21 mouse cellular contexts compared by ENCODE assay signal in genomic region chr2:53728693-53729092, GRCm38 (mm10).
A peak's percentile ranks its signal among the peaks of the same experiment; 100 is the strongest.
DNase-seq lines count a peak whose midpoint lies in the region; ATAC-seq lines count a peak whose summit lies in the region.
"Had no signal": no experiment of that assay in that cellular context is flagged by ENCODE, and none has a peak within 500 bp of the region (broad histone marks: within the 10 kb centered on the region; RNA-seq: fewer than 3 reads in every experiment).

No protein-coding gene starts in this region.

- H3K36me3 ChIP-seq in limb, embryonic 10.5 days, result no peaks in the 10 kb centered on the region
- H3K36me3 ChIP-seq: embryonic facial prominence, embryonic 12.5 days; forebrain, embryonic 12.5 days; heart, embryonic 10.5 days; heart, embryonic 15.5 days; hindbrain, embryonic 13.5 days had no signal

- peak; percentile 41 to 66 for DNase-seq in frontal cortex, adult 2 months (ENCODE audit: extremely low spot score in 1 of 2, low spot score in 1 of 2)
- DNase-seq in frontal cortex, postnatal 14 days (ENCODE audit: low spot score in 2 of 2), result no peak
- DNase-seq in right cerebral cortex, adult 18-20 months, result peak; percentile 44
- no peak for DNase-seq in right cerebral cortex, postnatal 4 days
- peak; percentile 15 to 66 for DNase-seq in left cerebral cortex, postnatal 14 days (ENCODE audit: low spot score in 2 of 2)
- no peak for DNase-seq in limb, embryonic 10.5 days (ENCODE audit: low spot score)
- DNase-seq: adrenal gland, adult 2 months; adrenal gland, postnatal 25 days; cerebellum, adult 11 months; cerebellum, adult 8-10 months; cerebellum, postnatal 14 days; gastrocnemius, postnatal 10 days; heart, adult 18-20 months; heart, postnatal 14 days had no signal

- ATAC-seq in erythroblast, adult 5-6 weeks (replicated peaks; ENCODE audit: low FRiP score, poor library complexity, severe bottlenecking), result no peak
- ATAC-seq: hindbrain, postnatal 0 days had no signal

- H3K4me1 ChIP-seq in limb, embryonic 10.5 days, result no peaks in the 10 kb centered on the region
- H3K4me1 ChIP-seq: embryonic facial prominence, embryonic 12.5 days; forebrain, embryonic 12.5 days; heart, embryonic 10.5 days; heart, embryonic 15.5 days; hindbrain, embryonic 13.5 days had no signal

- H3K9me3 ChIP-seq in limb, embryonic 10.5 days (replicated peaks), result no peaks in the 10 kb centered on the region
- H3K9me3 ChIP-seq: embryonic facial prominence, embryonic 12.5 days; forebrain, embryonic 12.5 days; heart, embryonic 10.5 days; heart, embryonic 15.5 days; hindbrain, embryonic 13.5 days had no signal

- intact Hi-C loops in left cerebral cortex, postnatal 14 days (cut with DNase I), result no loop called here

- H3K27ac ChIP-seq in limb, embryonic 10.5 days, result no peak overlapping the region
- H3K27ac ChIP-seq: embryonic facial prominence, embryonic 12.5 days; forebrain, embryonic 12.5 days; heart, embryonic 10.5 days; heart, embryonic 15.5 days; hindbrain, embryonic 13.5 days; hindbrain, postnatal 0 days had no signal

- no peaks in the 10 kb centered on the region for H3K27me3 ChIP-seq in limb, embryonic 10.5 days (ENCODE audit: low read depth, poor library complexity, severe bottlenecking)
- H3K27me3 ChIP-seq: embryonic facial prominence, embryonic 12.5 days; forebrain, embryonic 12.5 days; heart, embryonic 15.5 days; hindbrain, embryonic 13.5 days had no signal

- no peak overlapping the region for H3K4me3 ChIP-seq in limb, embryonic 10.5 days
- H3K4me3 ChIP-seq: embryonic facial prominence, embryonic 12.5 days; forebrain, embryonic 12.5 days; heart, embryonic 10.5 days; heart, embryonic 15.5 days; hindbrain, embryonic 13.5 days had no signal

Comparison
In these comparisons a context has a peak if more than half of its experiments do, and no peak if none do; other contexts are left out.
1. DNase-seq: peak in frontal cortex, adult 2 months (2 of 2), right cerebral cortex, adult 18-20 months (single experiment) and left cerebral cortex, postnatal 14 days (2 of 2); none in frontal cortex, postnatal 14 days (0 of 2), right cerebral cortex, postnatal 4 days (single experiment) and limb, embryonic 10.5 days (single experiment).